Mouse (Mus musculus): ENCODE data around the gene Esr1. TPM values are rescaled to one million over a fixed set of nuclear protein-coding genes. Genes with fewer than 3 reads are reported as not detected.

Gene Esr1
- polyA plus RNA-seq, 1 experiment: not detected

GRCm38 (mm10) chr10:4683106-4683505, 71.7 kb downstream of the Esr1 start:
- H3K36me3 ChIP-seq (ENCODE audit: control insufficient read depth, insufficient read depth, low read length, poor library complexity, severe bottlenecking): no peaks in the 10 kb centered on the region
- H3K4me1 ChIP-seq (ENCODE audit: control insufficient read depth, insufficient read depth, low read length): no peaks in the 10 kb centered on the region
- no peaks in the 10 kb centered on the region for H3K9me3 ChIP-seq (replicated peaks; ENCODE audit: control insufficient read depth, insufficient read depth, low read length, poor library complexity, severe bottlenecking)
- no peak overlapping the region for H3K9ac ChIP-seq (ENCODE audit: low read depth, poor library complexity, severe bottlenecking)
- no peak for TF ChIP-seq CTCF (IDR thresholded peaks at IDR 0.05; ENCODE audit: low read depth, low read length)
- no peak for TF ChIP-seq EP300 (IDR thresholded peaks at IDR 0.05; ENCODE audit: insufficient read depth, low read depth, low read length)
- no peak for TF ChIP-seq POLR2A (IDR thresholded peaks at IDR 0.05; ENCODE audit: insufficient read depth, low read length)
- no peak overlapping the region for H3K27ac ChIP-seq (ENCODE audit: insufficient read depth, low read length)
- H3K27me3 ChIP-seq (ENCODE audit: control insufficient read depth, insufficient read depth, low read length, poor library complexity, severe bottlenecking): no peaks in the 10 kb centered on the region
- no peak overlapping the region for H3K4me3 ChIP-seq (ENCODE audit: low read depth, low read length)

- H3K27ac ChIP-seq (ENCODE audit: insufficient read depth, low read length): no peak overlapping the region
- no peaks in the 10 kb centered on the region for H3K36me3 ChIP-seq (ENCODE audit: control insufficient read depth, insufficient read depth, low read length, poor library complexity, severe bottlenecking)
- no peak for TF ChIP-seq CTCF (IDR thresholded peaks at IDR 0.05; ENCODE audit: low read depth, low read length)
- no peak for TF ChIP-seq POLR2A (IDR thresholded peaks at IDR 0.05; ENCODE audit: insufficient read depth, low read length)
- TF ChIP-seq EP300 (IDR thresholded peaks at IDR 0.05; ENCODE audit: insufficient read depth, low read depth, low read length): no peak
Observed at GRCm38 (mm10) chr10:4683711-4684265, 72.4 kb downstream of the Esr1 start.

GRCm38 (mm10) chr10:4694336-4694865, 83.0 kb downstream of the Esr1 start:
- no peak for TF ChIP-seq EP300 (IDR thresholded peaks at IDR 0.05; ENCODE audit: insufficient read depth, low read depth, low read length)
- no peak for TF ChIP-seq CTCF (IDR thresholded peaks at IDR 0.05; ENCODE audit: low read depth, low read length)
- no peak for TF ChIP-seq POLR2A (IDR thresholded peaks at IDR 0.05; ENCODE audit: insufficient read depth, low read length)
- Histone ChIP-seq H3K27ac (ENCODE audit: insufficient read depth, low read length) (no peak overlapping the region), H3K36me3 (ENCODE audit: control insufficient read depth, insufficient read depth, low read length, poor library complexity, severe bottlenecking) (no peaks in the 10 kb centered on the region), H3K4me1 (ENCODE audit: control insufficient read depth, insufficient read depth, low read length) (no peaks in the 10 kb centered on the region), H3K27me3 (ENCODE audit: control insufficient read depth, insufficient read depth, low read length, poor library complexity, severe bottlenecking) (no peaks in the 10 kb centered on the region), H3K9ac (ENCODE audit: low read depth, poor library complexity, severe bottlenecking) (no peak overlapping the region), H3K9me3 (replicated peaks; ENCODE audit: control insufficient read depth, insufficient read depth, low read length, poor library complexity, severe bottlenecking) (0 out of 2 replicates have a peak, but pooled peaks cover 3% of the 10 kb centered on the region), H3K4me3 (ENCODE audit: low read depth, low read length) (no peak overlapping the region)

More at GRCm38 (mm10) chr10:4683711-4684265, 72.4 kb downstream of the Esr1 start:
- Histone ChIP-seq H3K4me3 (ENCODE audit: low read depth, low read length) (no peak overlapping the region), H3K4me1 (ENCODE audit: control insufficient read depth, insufficient read depth, low read length) (no peaks in the 10 kb centered on the region), H3K27me3 (ENCODE audit: control insufficient read depth, insufficient read depth, low read length, poor library complexity, severe bottlenecking) (no peaks in the 10 kb centered on the region), H3K9ac (ENCODE audit: low read depth, poor library complexity, severe bottlenecking) (no peak overlapping the region), H3K9me3 (replicated peaks; ENCODE audit: control insufficient read depth, insufficient read depth, low read length, poor library complexity, severe bottlenecking) (no peaks in the 10 kb centered on the region)

GRCm38 (mm10) chr10:4709915-4710314, 98.5 kb downstream of the Esr1 start:
- TF ChIP-seq POLR2A (IDR thresholded peaks at IDR 0.05; ENCODE audit: insufficient read depth, low read length): no peak
- no peak for TF ChIP-seq EP300 (IDR thresholded peaks at IDR 0.05; ENCODE audit: insufficient read depth, low read depth, low read length)
- TF ChIP-seq CTCF (IDR thresholded peaks at IDR 0.05; ENCODE audit: low read depth, low read length): no peak
- no peak overlapping the region for H3K9ac ChIP-seq (ENCODE audit: low read depth, poor library complexity, severe bottlenecking)
- H3K9me3 ChIP-seq (replicated peaks; ENCODE audit: control insufficient read depth, insufficient read depth, low read length, poor library complexity, severe bottlenecking): no peaks in the 10 kb centered on the region
- H3K4me1 ChIP-seq (ENCODE audit: control insufficient read depth, insufficient read depth, low read length): no peaks in the 10 kb centered on the region
- H3K4me3 ChIP-seq (ENCODE audit: low read depth, low read length): no peak overlapping the region
- H3K27me3 ChIP-seq (ENCODE audit: control insufficient read depth, insufficient read depth, low read length, poor library complexity, severe bottlenecking): peaks cover 9% of the 10 kb centered on the region
- H3K36me3 ChIP-seq (ENCODE audit: control insufficient read depth, insufficient read depth, low read length, poor library complexity, severe bottlenecking): no peaks in the 10 kb centered on the region
- no peak overlapping the region for H3K27ac ChIP-seq (ENCODE audit: insufficient read depth, low read length)

- Histone ChIP-seq H3K9me3 (replicated peaks; ENCODE audit: control insufficient read depth, insufficient read depth, low read length, poor library complexity, severe bottlenecking) (no peaks in the 10 kb centered on the region), H3K36me3 (ENCODE audit: control insufficient read depth, insufficient read depth, low read length, poor library complexity, severe bottlenecking) (no peaks in the 10 kb centered on the region), H3K4me3 (ENCODE audit: low read depth, low read length) (no peak overlapping the region), H3K4me1 (ENCODE audit: control insufficient read depth, insufficient read depth, low read length) (no peaks in the 10 kb centered on the region), H3K27me3 (ENCODE audit: control insufficient read depth, insufficient read depth, low read length, poor library complexity, severe bottlenecking) (peaks cover 9% of the 10 kb centered on the region), H3K9ac (ENCODE audit: low read depth, poor library complexity, severe bottlenecking) (no peak overlapping the region), H3K27ac (ENCODE audit: insufficient read depth, low read length) (no peak overlapping the region)
- TF ChIP-seq CTCF (IDR thresholded peaks at IDR 0.05; ENCODE audit: low read depth, low read length): no peak
- TF ChIP-seq EP300 (IDR thresholded peaks at IDR 0.05; ENCODE audit: insufficient read depth, low read depth, low read length): no peak
- no peak for TF ChIP-seq POLR2A (IDR thresholded peaks at IDR 0.05; ENCODE audit: insufficient read depth, low read length)
Observed at GRCm38 (mm10) chr10:4711434-4711833, 100.0 kb downstream of the Esr1 start.
